Mouse (Mus musculus) layer of hippocampus, adult 11-12 months (tissue): Measurements from ENCODE around the gene Hmga2.

Source experiments
- DNase-seq: peaks from one replicate; pipeline ENCODE4 v3.0.0; 2022; ENCODE audit warnings: low spot score

The Hmga2 gene

DNA sequence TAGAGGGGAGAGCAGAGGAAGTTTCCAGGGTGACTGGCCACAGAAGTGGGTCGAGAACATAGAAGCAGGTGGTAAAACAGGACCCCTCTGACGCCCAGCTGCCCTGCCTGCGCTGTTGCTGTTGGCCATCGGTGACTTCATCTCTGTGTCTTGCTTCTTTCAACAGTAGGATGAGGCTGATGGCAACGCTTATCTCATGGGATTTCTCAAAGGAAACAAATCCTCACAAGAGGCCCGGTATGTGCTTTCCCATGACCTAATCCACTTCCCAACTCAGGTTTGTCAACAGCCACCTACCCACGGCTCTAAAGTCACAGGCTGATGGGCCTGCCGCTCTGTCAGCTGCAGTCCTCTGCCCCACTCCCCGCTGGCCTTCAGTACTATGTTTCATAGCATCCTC lies 52.3 kb downstream of the Hmga2 start:
- no peak for DNase-seq

GRCm38 (mm10) chr10:120423256-120423655 lies 53.0 kb downstream of the Hmga2 start:
- no peak for DNase-seq

DNA sequence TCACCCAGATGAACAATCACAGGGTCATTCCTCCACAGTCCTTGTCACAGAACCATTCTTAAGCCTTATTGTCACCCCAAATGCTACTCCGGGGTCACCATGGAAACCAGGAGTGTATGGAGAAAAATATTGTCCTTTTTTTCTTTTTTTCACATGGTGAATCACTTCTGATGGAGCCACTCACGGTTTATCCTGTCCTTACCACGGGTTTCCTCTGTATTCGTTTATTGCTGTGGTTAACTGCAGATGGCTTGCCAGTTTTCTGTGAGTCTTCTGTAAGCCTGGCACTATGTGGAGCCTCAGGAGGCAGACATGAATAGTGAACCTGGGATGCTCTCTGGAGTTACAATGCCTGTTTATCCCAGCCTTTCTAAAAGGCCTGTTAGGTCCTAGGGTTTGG lies 53.4 kb downstream of the Hmga2 start:
- DNase-seq = no peak

- peak; percentile 55 for DNase-seq
These were observed 54.2 kb downstream of the Hmga2 start for GRCm38 (mm10) chr10:120422050-120422449.

GRCm38 (mm10) chr10:120420971-120421629 lies 55.2 kb downstream of the Hmga2 start:
- DNase-seq = no peak

DNA sequence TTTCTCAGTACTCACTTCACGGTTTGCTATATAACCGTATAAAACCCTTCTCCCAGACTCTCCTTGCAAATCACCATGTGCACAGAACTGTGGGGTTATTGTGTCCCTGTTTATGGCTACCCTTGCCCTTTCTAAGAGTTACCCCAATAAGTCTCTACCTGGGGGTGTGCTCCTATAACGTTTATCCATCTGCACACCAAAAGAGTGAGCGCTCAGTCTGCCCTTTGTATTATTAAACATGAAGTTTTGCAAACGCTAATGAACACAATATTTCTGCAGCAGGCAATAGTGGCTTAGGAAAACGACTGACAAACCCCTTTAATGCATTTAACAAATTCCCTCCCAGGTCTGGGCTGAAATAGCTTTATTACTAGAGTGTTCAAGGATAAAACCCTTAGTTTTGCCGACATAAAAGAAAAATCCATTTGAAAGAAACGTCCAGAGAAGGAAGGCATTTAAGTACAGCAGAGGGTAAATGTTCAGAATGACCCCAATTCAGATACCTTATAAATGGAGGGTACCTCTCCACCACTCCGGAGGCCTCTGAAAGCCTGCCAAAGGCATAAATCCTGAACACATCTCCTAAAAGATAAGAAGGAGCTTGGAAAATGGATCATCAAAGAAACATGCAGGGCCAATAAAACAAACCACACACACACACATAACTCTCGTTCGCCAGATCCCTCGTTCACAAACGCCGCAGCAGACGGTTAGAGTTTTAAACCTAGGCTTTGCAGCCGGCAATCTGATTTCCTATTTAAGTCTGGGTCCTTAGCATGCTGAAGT lies 57.3 kb downstream of the Hmga2 start:
- no peak for DNase-seq

DNA sequence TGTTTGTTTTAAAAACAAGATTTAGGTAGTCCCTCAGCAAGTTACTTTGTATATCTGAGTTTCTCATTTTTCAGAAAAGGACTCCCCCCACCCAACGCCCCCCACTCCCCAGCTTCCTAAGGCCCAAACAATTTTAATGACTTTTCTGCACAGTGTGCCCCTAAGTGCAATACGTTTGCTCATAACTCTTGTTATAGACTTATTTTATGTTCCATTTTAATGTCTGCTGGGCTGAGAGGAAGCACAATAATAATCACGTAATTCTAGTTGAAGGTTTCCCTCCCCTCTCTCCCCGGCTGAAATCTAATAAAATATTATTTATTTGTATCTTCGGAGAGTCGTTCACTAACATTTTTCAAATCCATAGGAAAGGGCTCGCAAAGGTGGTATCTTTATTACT lies 58.1 kb downstream of the Hmga2 start:
- DNase-seq = no peak

- DNase-seq = no peak
These were observed 58.7 kb downstream of the Hmga2 start for GRCm38 (mm10) chr10:120417488-120418118.

DNA sequence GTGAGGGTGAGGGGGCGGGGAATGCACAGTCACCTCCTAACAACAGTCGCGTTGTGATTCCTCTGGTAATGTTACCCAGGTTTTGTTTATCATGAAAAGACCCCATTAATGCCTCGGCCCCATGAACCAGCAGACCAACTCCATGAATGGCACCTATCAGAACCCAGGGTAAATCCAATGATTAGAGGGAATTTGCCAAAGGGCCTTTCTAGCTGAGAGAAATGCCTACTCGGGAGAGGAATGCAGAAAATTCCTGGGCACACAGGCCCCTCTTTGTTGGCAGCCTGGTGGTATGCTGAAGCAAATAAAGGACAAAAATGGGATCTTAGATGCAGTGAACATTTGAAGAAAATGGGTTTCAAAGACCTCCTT lies 59.2 kb downstream of the Hmga2 start:
- no peak for DNase-seq

DNA sequence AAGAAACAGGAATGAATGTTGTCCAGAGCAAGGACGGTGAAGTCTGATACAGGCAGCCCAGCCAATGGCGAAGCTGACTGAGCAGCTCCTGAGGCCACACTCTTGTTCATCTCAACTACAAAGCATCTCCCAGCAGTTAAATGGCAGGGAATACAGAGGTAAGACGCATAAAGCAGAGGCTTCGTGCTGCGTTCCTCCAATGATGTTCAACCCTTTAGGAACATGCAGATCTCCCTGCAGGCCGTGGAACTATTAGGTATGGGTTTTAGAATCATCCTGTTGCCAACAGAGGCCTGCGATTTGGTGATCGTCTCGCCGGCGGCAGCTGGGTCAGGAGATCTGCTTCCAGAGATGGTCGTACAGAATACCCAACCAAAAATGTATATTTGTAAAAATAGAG lies 59.6 kb downstream of the Hmga2 start:
- DNase-seq = no peak

- DNase-seq = no peak
These were observed 64.1 kb downstream of the Hmga2 start for GRCm38 (mm10) chr10:120412215-120412614.

GRCm38 (mm10) chr10:120410958-120411357 lies 65.3 kb downstream of the Hmga2 start:
- DNase-seq = no peak

DNA sequence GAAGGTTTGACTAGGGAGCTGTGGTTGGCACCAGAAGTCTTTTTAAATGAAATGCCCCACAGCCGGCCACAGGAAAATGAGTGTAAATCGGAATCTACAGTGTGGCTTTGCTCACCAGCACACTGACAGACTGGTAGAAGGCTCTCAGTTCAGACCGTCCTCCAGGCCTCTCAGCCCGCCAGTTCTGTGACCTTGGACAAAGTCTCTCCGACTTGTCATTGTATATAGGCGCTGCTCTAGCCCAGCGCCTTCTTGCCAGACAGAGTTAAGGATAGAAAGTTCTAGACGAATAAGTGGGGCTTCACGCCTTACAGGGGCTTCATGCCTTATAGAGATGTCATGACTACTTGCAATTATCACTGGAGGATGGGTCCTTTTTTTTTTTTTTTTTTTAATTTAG lies 67.1 kb downstream of the Hmga2 start:
- no peak for DNase-seq

DNA sequence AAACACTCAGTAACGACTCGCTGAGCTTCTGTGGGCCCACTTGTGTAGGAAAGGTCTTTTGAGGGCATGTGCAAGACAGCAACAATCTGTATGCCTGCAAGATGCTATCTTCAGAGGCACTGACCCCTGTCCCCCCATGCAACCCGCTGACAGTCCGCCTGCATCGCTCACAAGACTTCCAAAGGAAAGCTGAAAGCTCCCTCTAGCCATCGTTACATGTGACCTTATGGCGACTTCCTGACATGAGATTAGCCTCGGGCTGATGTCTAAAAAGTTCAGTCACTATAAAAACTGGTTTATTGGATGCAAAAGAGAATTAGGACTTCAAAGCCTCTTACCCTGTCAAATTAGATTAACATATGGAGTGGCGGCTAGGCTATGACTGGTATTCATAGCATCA lies 69.0 kb downstream of the Hmga2 start:
- no peak for DNase-seq

DNA sequence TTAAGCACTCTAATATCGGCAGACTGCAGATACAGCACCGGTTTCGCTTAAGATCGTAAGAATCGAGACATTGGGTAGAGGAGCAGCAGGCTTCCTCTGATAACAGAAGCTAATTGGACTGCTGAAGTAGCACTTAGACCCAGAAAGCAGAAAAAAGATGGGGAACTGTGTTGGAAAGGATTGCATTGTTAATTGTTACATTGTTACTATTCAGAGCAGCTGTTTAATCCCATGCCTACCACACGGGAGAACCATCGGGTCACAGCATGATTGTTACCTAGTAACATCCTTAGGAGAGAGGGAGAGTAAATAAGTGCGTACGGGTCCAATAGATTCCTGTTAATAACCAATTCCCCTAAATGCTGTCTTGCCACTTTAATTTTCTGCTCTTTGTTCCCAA lies 70.2 kb downstream of the Hmga2 start:
- no peak for DNase-seq

GRCm38 (mm10) chr10:120405322-120405721 lies 70.9 kb downstream of the Hmga2 start:
- no peak for DNase-seq

DNA sequence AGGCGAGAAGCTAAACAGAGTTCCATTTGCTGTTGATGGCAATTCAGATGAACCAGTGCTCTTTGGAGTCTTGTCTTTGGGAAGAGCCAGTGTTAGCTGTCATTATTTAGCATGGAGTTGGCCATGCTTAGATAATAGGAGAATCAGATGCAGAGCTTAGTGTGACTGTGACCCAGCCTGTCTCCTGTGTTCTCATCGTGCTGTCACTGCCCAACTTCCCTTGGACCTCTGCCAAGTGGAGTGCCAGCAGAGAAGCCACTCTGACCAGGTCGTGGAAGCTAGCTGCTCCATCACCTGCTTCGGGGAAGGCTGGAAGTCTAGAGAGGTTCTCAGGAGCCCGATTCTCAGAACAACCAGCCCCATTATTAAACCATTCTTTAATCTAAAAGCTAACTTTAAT lies 73.3 kb downstream of the Hmga2 start:
- DNase-seq = no peak

DNA sequence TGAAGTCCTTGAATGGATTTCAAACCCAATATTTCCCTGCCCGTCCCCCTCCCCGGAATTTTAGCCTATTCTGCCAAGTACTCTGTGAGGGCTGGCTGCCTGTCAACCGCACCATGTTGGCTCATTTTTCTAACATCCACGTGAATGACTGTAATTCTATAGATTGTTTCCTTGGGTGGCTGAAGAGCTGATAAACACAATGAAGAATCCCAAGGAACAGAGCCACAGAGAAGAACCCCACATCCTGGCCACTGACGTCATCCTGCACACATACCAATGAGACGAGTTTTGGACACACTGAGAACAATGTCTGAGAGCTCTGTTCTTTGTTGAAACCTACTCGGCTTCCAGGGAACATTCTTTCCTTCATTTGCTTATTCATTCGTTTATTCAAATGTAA lies 74.5 kb downstream of the Hmga2 start:
- no peak for DNase-seq

GRCm38 (mm10) chr10:120399846-120400510 lies 76.3 kb downstream of the Hmga2 start:
- no peak for DNase-seq

DNA sequence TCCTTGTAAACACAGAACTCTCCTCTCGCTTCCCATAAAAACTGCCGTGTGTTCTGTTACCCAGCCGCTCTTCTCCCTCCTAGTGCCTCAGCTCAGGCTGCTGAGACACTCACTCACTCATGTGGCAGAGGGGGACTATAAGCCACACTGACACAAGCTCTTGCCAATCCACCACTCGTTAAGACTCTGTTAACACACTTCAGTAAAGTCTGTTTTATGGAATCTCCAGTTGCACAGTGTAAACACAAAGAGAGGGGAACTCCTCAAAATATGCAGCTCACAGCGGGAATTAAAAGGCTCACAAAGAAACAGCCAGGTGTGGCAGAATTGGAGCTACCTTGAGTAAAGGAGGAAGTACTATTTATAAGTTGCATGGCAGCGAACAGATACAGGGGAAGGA lies 77.5 kb downstream of the Hmga2 start:
- DNase-seq = no peak

DNA sequence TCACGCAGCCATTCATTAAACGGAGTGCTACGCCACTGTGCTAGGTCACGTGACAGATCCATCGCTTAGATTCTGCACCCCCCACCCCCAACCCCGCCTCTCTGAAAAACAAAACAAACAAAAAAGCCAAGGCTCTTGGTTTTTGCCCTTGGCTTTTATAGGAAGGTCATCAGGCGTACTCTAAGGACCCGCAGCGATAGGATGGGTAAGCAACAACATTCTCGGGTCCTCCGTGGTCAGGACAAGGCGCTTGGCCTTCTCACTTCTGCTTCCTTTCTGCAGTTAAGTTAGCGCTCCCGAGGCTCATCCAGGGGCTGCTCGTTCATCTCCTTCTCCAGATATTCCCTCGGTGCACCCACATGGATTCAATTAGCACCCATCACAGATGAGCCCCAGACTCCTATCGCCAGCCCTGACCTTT lies 79.0 kb downstream of the Hmga2 start:
- DNase-seq = no peak

GRCm38 (mm10) chr10:120395550-120395949 lies 80.7 kb downstream of the Hmga2 start:
- DNase-seq = no peak

DNA sequence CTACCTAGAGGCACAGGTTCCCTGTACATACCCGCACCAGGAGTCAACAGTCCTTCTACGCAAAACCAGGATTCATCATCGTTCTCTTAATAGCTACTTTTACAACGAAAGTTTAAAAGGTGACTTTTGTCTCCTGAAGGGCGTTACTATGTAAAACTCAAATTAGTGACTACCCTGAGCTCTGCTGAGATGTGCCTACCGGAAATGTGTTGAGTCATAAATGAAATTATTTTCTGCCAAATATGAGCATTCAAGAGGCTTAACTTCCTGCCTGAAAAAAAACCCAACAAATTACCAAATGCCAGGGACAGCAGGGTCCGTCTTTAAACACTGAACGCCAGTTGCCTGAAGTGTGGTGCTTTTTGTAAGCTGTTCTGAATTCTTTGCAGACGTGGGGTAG lies 81.5 kb downstream of the Hmga2 start:
- no peak for DNase-seq
